Mouse (Mus musculus) heart, embryonic 15.5 days (tissue): ENCODE measurements around the gene Kifc1. TPM values are rescaled to one million over a fixed set of nuclear protein-coding genes. Genes with fewer than 3 reads are reported as not detected.

Experiments used
- microRNA-seq: library from miRNA; unstranded; fragments of <30 nt; microRNA quantifications from one replicate; pipeline ENCODE4, GENCODE M21; 2016
- polyA plus RNA-seq: library from polyadenylated mRNA; unstranded; fragments of >200 nt; fragmentation: Nextera tagmentation; extraction: Ambion mirVana; gene quantifications from 2 replicates; pipeline ENCODE4 v1.2.1, GENCODE M21; 2015

The Kifc1 gene
- polyA plus RNA-seq, 1 experiment from 2014 or later, result 5.3 TPM

Small RNAs within 50 kb of the gene (microRNA-seq; reads per million reads assigned to microRNA genes)
- gene Gm27740, result not detected

Other genes starting within 250 kb of the Kifc1 start
- 180 and 183 TPM in 2 replicates for gene Hnrnpm, start 203.8 kb downstream of the Kifc1 start, polyA plus RNA-seq
- gene March2, start 172.0 kb downstream of the Kifc1 start, polyA plus RNA-seq, result 98.6 and 118 TPM in 2 replicates
- 274 and 318 TPM in 2 replicates for gene Rab11b, start 130.1 kb downstream of the Kifc1 start, polyA plus RNA-seq
- 15.4 and 20.0 TPM in 2 replicates for gene Angptl4, start 108.8 kb downstream of the Kifc1 start, polyA plus RNA-seq
- 44.1 and 52.6 TPM in 2 replicates for gene Kank3, start 80.1 kb downstream of the Kifc1 start, polyA plus RNA-seq
- 456 and 543 TPM in 2 replicates for gene Rps28, start 66.1 kb downstream of the Kifc1 start, polyA plus RNA-seq
- 487 and 517 TPM in 2 replicates for gene Ndufa7, start 66.1 kb downstream of the Kifc1 start, polyA plus RNA-seq
- 31.4 and 39.9 TPM in 2 replicates for gene Cd320, start 47.6 kb downstream of the Kifc1 start, polyA plus RNA-seq
- gene Gm7029, start 16.8 kb downstream of the Kifc1 start, polyA plus RNA-seq, result not detected in 2 replicates
- 0.18 TPM in 1 of 2 replicates, not detected in the other for gene Platr17, start 14.5 kb upstream of the Kifc1 start, polyA plus RNA-seq
- gene Daxx, start 18.8 kb upstream of the Kifc1 start, polyA plus RNA-seq, result 27.1 and 36.7 TPM in 2 replicates
- 44.3 and 61.3 TPM in 2 replicates for gene Tapbp, start 25.2 kb upstream of the Kifc1 start, polyA plus RNA-seq
- gene Zbtb22, start 25.2 kb upstream of the Kifc1 start, polyA plus RNA-seq, result 11.3 and 15.3 TPM in 2 replicates
- gene Rgl2, start 38.9 kb upstream of the Kifc1 start, polyA plus RNA-seq, result 34.7 and 44.8 TPM in 2 replicates
- gene Pfdn6, start 49.7 kb upstream of the Kifc1 start, polyA plus RNA-seq, result 112 and 115 TPM in 2 replicates
- 16.3 and 24.1 TPM in 2 replicates for gene Wdr46, start 50.0 kb upstream of the Kifc1 start, polyA plus RNA-seq
- gene B3galt4, start 60.8 kb upstream of the Kifc1 start, polyA plus RNA-seq, result 5.1 and 6.5 TPM in 2 replicates
- 35.5 and 44.7 TPM in 2 replicates for gene Vps52, start 65.2 kb upstream of the Kifc1 start, polyA plus RNA-seq
- gene Rps18, start 65.3 kb upstream of the Kifc1 start, polyA plus RNA-seq, result 847 and 935 TPM in 2 replicates
- 37.4 and 80.9 TPM in 2 replicates for gene H2-K1, start 109.7 kb upstream of the Kifc1 start, polyA plus RNA-seq
- gene Ring1, start 134.0 kb upstream of the Kifc1 start, polyA plus RNA-seq, result 15.8 and 20.8 TPM in 2 replicates
- 47.4 and 56.2 TPM in 2 replicates for gene H2-Ke6, start 137.4 kb upstream of the Kifc1 start, polyA plus RNA-seq
- gene Slc39a7, start 141.0 kb upstream of the Kifc1 start, polyA plus RNA-seq, result 97.8 and 133 TPM in 2 replicates
- 26.8 and 38.5 TPM in 2 replicates for gene Rxrb, start 141.2 kb upstream of the Kifc1 start, polyA plus RNA-seq
- gene Col11a2, start 148.8 kb upstream of the Kifc1 start, polyA plus RNA-seq, result 1.3 and 4.6 TPM in 2 replicates
- gene H2-Oa, start 201.7 kb upstream of the Kifc1 start, polyA plus RNA-seq, result 0.29 and 0.94 TPM in 2 replicates
- 6.0 and 13.6 TPM in 2 replicates for gene H2-DMa, start 228.9 kb upstream of the Kifc1 start, polyA plus RNA-seq
- gene Brd2, start 232.0 kb upstream of the Kifc1 start, polyA plus RNA-seq, result 59.0 and 77.7 TPM in 2 replicates